Mouse (Mus musculus): ENCODE measurements at regions not wholly inside any gene's neighbourhood (a gene's known extent, or its start where the extent isn't known, plus 50 kb on each side); places are given as distances from the start of the nearest gene placed in this dataset.

DNA sequence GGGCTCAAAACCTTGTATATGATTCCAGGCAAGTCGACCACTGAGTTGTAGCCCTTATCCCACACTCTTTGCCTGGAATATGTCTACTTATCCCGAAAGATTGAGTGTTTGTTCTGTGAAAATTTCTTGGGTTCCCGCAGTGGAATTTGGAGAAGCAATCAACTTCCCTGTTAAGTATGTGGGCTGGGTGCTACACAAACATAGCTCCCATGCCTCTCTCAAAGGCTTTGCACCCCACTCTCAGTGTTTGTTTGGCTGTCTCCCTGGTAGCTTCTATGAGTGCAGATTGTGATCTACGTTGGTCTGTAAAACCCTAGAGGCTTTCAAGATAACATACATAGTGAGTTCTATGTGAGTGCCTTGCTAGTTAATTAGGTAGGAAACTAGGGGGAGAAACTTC lies 1184.2 kb downstream of the 4930447A16Rik start:
- no peak for DNase-seq
